ENCODE assay signal across 19 mouse cellular contexts in genomic region chr4:13421494-13421893, GRCm38 (mm10).
DNase-seq lines count a peak whose midpoint lies in the region; ATAC-seq and TF ChIP-seq lines count a peak whose summit lies in the region.
"Had no signal": no experiment of that assay in that cellular context is flagged by ENCODE, and none has a peak within 500 bp of the region (broad histone marks: within the 10 kb centered on the region; RNA-seq: fewer than 3 reads in every experiment).

No protein-coding gene starts in this region.

- ATAC-seq in megakaryocyte progenitor cell, adult 5-6 weeks (replicated peaks; ENCODE audit: poor library complexity), result peak; percentile 46
- no peak for ATAC-seq in midbrain, embryonic 11.5 days (ENCODE audit: low FRiP score)
- ATAC-seq: forebrain, embryonic 14.5 days had no signal

- no peak overlapping the region for H3K9ac ChIP-seq in ES-Bruce4 (ENCODE audit: low read depth, poor library complexity, severe bottlenecking)
- no peak overlapping the region for H3K9ac ChIP-seq in midbrain, embryonic 11.5 days (ENCODE audit: low read length)
- H3K9ac ChIP-seq: lung, embryonic 14.5 days had no signal

- TF ChIP-seq EP300 in ES-Bruce4 (IDR thresholded peaks at IDR 0.05; ENCODE audit: insufficient read depth, low read depth, low read length), result peak; percentile 83

- TF ChIP-seq POLR2A in kidney, adult 2 months (IDR thresholded peaks at IDR 0.05; ENCODE audit: low read depth, low read length), result no peak
- no peak for TF ChIP-seq POLR2A in ES-Bruce4 (IDR thresholded peaks at IDR 0.05; ENCODE audit: insufficient read depth, low read length)

- no peaks in the 10 kb centered on the region for H3K4me1 ChIP-seq in kidney, adult 2 months (ENCODE audit: control insufficient read depth, insufficient read depth, low read length)
- H3K4me1 ChIP-seq in ES-Bruce4 (ENCODE audit: control insufficient read depth, insufficient read depth, low read length), result no peaks in the 10 kb centered on the region
- no peaks in the 10 kb centered on the region for H3K4me1 ChIP-seq in midbrain, embryonic 11.5 days (ENCODE audit: control insufficient read depth, insufficient read depth, low read length)
- H3K4me1 ChIP-seq: hindbrain, embryonic 10.5 days had no signal

- no peaks in the 10 kb centered on the region for H3K27me3 ChIP-seq in kidney, adult 2 months (replicated peaks; ENCODE audit: control insufficient read depth, insufficient read depth, low read length)
- H3K27me3 ChIP-seq in ES-Bruce4 (ENCODE audit: control insufficient read depth, insufficient read depth, low read length, poor library complexity, severe bottlenecking), result no peaks in the 10 kb centered on the region
- no peaks in the 10 kb centered on the region for H3K27me3 ChIP-seq in midbrain, embryonic 11.5 days (ENCODE audit: control insufficient read depth, insufficient read depth, low read length)

- no peak for TF ChIP-seq CTCF in kidney, adult 2 months (conservative IDR thresholded peaks at IDR 0.05; ENCODE audit: insufficient read depth, insufficient read length, low read depth, low read length)
- no peak for TF ChIP-seq CTCF in ES-Bruce4 (IDR thresholded peaks at IDR 0.05; ENCODE audit: low read depth, low read length)

- H3K27ac ChIP-seq in kidney, adult 2 months (ENCODE audit: insufficient read depth, low read depth, low read length), result no peak overlapping the region
- H3K27ac ChIP-seq in ES-Bruce4 (ENCODE audit: insufficient read depth, low read length), result peak overlapping the region; percentile 30
- no peak overlapping the region for H3K27ac ChIP-seq in midbrain, embryonic 11.5 days (ENCODE audit: low read depth, low read length)
- H3K27ac ChIP-seq: hindbrain, embryonic 10.5 days; macrophage had no signal

- no peaks in the 10 kb centered on the region for H3K36me3 ChIP-seq in kidney, adult 2 months (ENCODE audit: control insufficient read depth, insufficient read depth, low read length)
- H3K36me3 ChIP-seq in ES-Bruce4 (ENCODE audit: control insufficient read depth, insufficient read depth, low read length, poor library complexity, severe bottlenecking), result no peaks in the 10 kb centered on the region
- no peaks in the 10 kb centered on the region for H3K36me3 ChIP-seq in midbrain, embryonic 11.5 days (ENCODE audit: control insufficient read depth, insufficient read depth, low read length)
- H3K36me3 ChIP-seq: hindbrain, embryonic 10.5 days had no signal

- no peak overlapping the region for H3K4me3 ChIP-seq in kidney, adult 2 months (ENCODE audit: insufficient read depth, low read depth, low read length)
- H3K4me3 ChIP-seq in ES-Bruce4 (ENCODE audit: low read depth, low read length), result no peak overlapping the region
- no peak overlapping the region for H3K4me3 ChIP-seq in midbrain, embryonic 11.5 days (ENCODE audit: low read depth, low read length)
- H3K4me3 ChIP-seq: hindbrain, embryonic 10.5 days had no signal

- H3K9me3 ChIP-seq in ES-Bruce4 (replicated peaks; ENCODE audit: control insufficient read depth, insufficient read depth, low read length, poor library complexity, severe bottlenecking), result no peaks in the 10 kb centered on the region
- H3K9me3 ChIP-seq in midbrain, embryonic 11.5 days (ENCODE audit: control insufficient read depth, low read length), result no peaks in the 10 kb centered on the region
- H3K9me3 ChIP-seq: hindbrain, embryonic 10.5 days had no signal

- peak; percentile 6 for DNase-seq in kidney, adult 2 months
- no peak for DNase-seq in kidney, postnatal 4 days
- DNase-seq in ZHBTc4 (ENCODE audit: low read depth, low spot score), result peak; percentile 77
- no peak for DNase-seq in right cerebral cortex, adult 2 months (ENCODE audit: low spot score in 2 of 2)
- DNase-seq in midbrain, embryonic 11.5 days (ENCODE audit: low spot score, missing footprints), result no peak
- DNase-seq in adrenal gland, postnatal 4 days (ENCODE audit: low spot score in 2 of 2), result no peak
- DNase-seq: cerebellum, adult 11-12 months; cerebellum, postnatal 25 days; gastrocnemius, postnatal 36 days; lung, embryonic 14.5 days; midbrain, embryonic 14.5 days; retina, postnatal 1 day; thymus, adult 2 months had no signal

- WGBS in kidney, adult 2 months, result 14% methylated on average over 1 of the region's 1 CpGs
- 10% methylated on average over 1 of the region's 1 CpGs for WGBS in midbrain, embryonic 11.5 days

- H3K4me2 ChIP-seq in midbrain, embryonic 11.5 days, result no peak overlapping the region
- H3K4me2 ChIP-seq: liver, embryonic 11.5 days; lung, embryonic 14.5 days had no signal

Comparison
In these comparisons a context has a peak if more than half of its experiments do, and no peak if none do; other contexts are left out.
1. DNase-seq: peak in kidney, adult 2 months (single experiment) and ZHBTc4 (single experiment); none in kidney, postnatal 4 days (0 of 2), right cerebral cortex, adult 2 months (0 of 2), midbrain, embryonic 11.5 days (single experiment) and adrenal gland, postnatal 4 days (0 of 2).